Mouse (Mus musculus) hindbrain, embryonic 13.5 days (tissue): ENCODE results near the gene Enpp7. TPM values are rescaled to one million over a fixed set of nuclear protein-coding genes. Genes with fewer than 3 reads are reported as not detected.

Source experiments
- ATAC-seq: fragments of 200-750 bp; cut with Nextera tagmentation; 2 replicates; pipeline ENCODE4 v1.8.0; 2017; ENCODE audit warnings: moderate TSS enrichment; ENCODE audit not compliant: low FRiP score
- H3K27ac ChIP-seq: fragments of 300-500 bp; sonication (generic); 2 replicates; pipeline ENCODE4 v1.5.1; 2015; ENCODE audit warnings: inconsistent platforms, mild to moderate bottlenecking, moderate library complexity
- H3K27me3 ChIP-seq: fragments of 300-500 bp; sonication (generic); 2 replicates; pipeline ENCODE4 v1.6.1; 2015; ENCODE audit warnings: mild to moderate bottlenecking, inconsistent platforms
- H3K36me3 ChIP-seq: fragments of 300-500 bp; sonication (generic); 2 replicates; pipeline ENCODE4 v1.6.1; 2015; ENCODE audit warnings: mild to moderate bottlenecking, inconsistent platforms
- H3K4me1 ChIP-seq: fragments of 300-500 bp; sonication (generic); replicated peaks from 2 replicates; pipeline ENCODE4 v1.6.1; 2015; ENCODE audit warnings: inconsistent platforms
- H3K4me2 ChIP-seq: fragments of 300-500 bp; sonication (generic); 2 replicates; pipeline ENCODE4 v1.6.1; 2015; ENCODE audit warnings: inconsistent platforms, mild to moderate bottlenecking, moderate library complexity
- H3K4me3 ChIP-seq: fragments of 300-500 bp; sonication (generic); 2 replicates; pipeline ENCODE4 v1.5.1; 2015; ENCODE audit warnings: mild to moderate bottlenecking, inconsistent platforms
- H3K9ac ChIP-seq: fragments of 300-500 bp; sonication (generic); 2 replicates; pipeline ENCODE4 v1.6.1; 2015; ENCODE audit warnings: mild to moderate bottlenecking, inconsistent platforms
- H3K9me3 ChIP-seq: fragments of 300-500 bp; sonication (generic); 2 replicates; pipeline ENCODE4 v1.6.1; 2016; ENCODE audit warnings: inconsistent platforms
- WGBS: fragments of 180-500 bp; shearing (Covaris S2); methylation state at CpG from one replicate; pipeline ENCODE4 v1.1.7; 2015; 5-methylcytosine and 5-hydroxymethylcytosine counted together
- polyA plus RNA-seq: library from polyadenylated mRNA; unstranded; fragments of >200 nt; fragmentation: Nextera tagmentation; extraction: Ambion mirVana; gene quantifications from 2 replicates; pipeline ENCODE4 v1.2.1, GENCODE M21; 2015

The Enpp7 gene
- polyA plus RNA-seq, 1 experiment from 2014 or later = not detected

- ATAC-seq = no peak
- WGBS = 30% methylated on average over 22 of the region's 22 CpGs
- Histone ChIP-seq H3K27me3 (peaks cover 82% of the 10 kb centered on the region), H3K4me1 (peaks cover 80% of the 10 kb centered on the region), H3K4me2 (peak overlapping the region; percentile 80; the same call in 1 of the 2 replicates), H3K4me3 (peak overlapping the region; percentile 11; the same call in 1 of the 2 replicates), H3K9me3 (no peaks in the 10 kb centered on the region), H3K9ac (peak overlapping the region; percentile 89), H3K36me3 (peaks cover 7% of the 10 kb centered on the region), H3K27ac (no peak overlapping the region)
Measured at GRCm38 (mm10) chr11:119038744-119039484, 50.9 kb downstream of the Enpp7 start.

GRCm38 (mm10) chr11:119039732-119040512 is 51.9 kb downstream of the Enpp7 start:
- H3K36me3 ChIP-seq = peaks cover 7% of the 10 kb centered on the region
- H3K4me3 ChIP-seq = peak overlapping the region; percentile 74
- 5% methylated on average over 21 of the region's 21 CpGs for WGBS
- H3K4me2 ChIP-seq = peak overlapping the region; percentile 80
- H3K9ac ChIP-seq = peak overlapping the region; percentile 89
- no peak for ATAC-seq
- H3K27ac ChIP-seq = peak overlapping the region; percentile 91
- no peaks in the 10 kb centered on the region for H3K9me3 ChIP-seq
- peaks cover 82% of the 10 kb centered on the region for H3K27me3 ChIP-seq
- peaks cover 78% of the 10 kb centered on the region for H3K4me1 ChIP-seq

GRCm38 (mm10) chr11:119040600-119041324 is 52.8 kb downstream of the Enpp7 start, which contains the start of gene Cbx8:
Gene Cbx8 (minus strand): TSS chr11:119040969.
- Histone ChIP-seq H3K4me3 (peak within 1 kb of the TSS; percentile 74), H3K27me3 (peaks cover 82% of the 10 kb centered on the region), H3K9ac (peak within 1 kb of the TSS; percentile 89), H3K4me2 (peak within 1 kb of the TSS; percentile 86), H3K27ac (peak within 1 kb of the TSS; percentile 94), H3K36me3 (peaks cover 7% of the 10 kb centered on the region), H3K4me1 (peaks cover 73% of the 10 kb centered on the region), H3K9me3 (no peaks in the 10 kb centered on the region)
- peak; percentile 90 for ATAC-seq
- under 1% methylated on average over 58 of the region's 63 CpGs for WGBS

GRCm38 (mm10) chr11:119041325-119041716 is 53.3 kb downstream of the Enpp7 start:
- Histone ChIP-seq H3K27ac (peak overlapping the region; percentile 94), H3K27me3 (peaks cover 82% of the 10 kb centered on the region), H3K4me2 (peak overlapping the region; percentile 86), H3K9ac (peak overlapping the region; percentile 85), H3K4me3 (peak overlapping the region; percentile 74), H3K36me3 (peaks cover 7% of the 10 kb centered on the region), H3K4me1 (peaks cover 69% of the 10 kb centered on the region), H3K9me3 (no peaks in the 10 kb centered on the region)
- peak; percentile 67 for ATAC-seq
- under 1% methylated on average over 31 of the region's 31 CpGs for WGBS

GRCm38 (mm10) chr11:119041750-119042465 is 53.9 kb downstream of the Enpp7 start:
- Histone ChIP-seq H3K4me3 (peak overlapping the region; percentile 74), H3K27ac (peak overlapping the region; percentile 94; the same call in 1 of the 2 replicates), H3K27me3 (peaks cover 84% of the 10 kb centered on the region), H3K4me1 (peaks cover 70% of the 10 kb centered on the region), H3K9me3 (no peaks in the 10 kb centered on the region), H3K4me2 (peak overlapping the region; percentile 86), H3K9ac (peak overlapping the region; percentile 85), H3K36me3 (peaks cover 7% of the 10 kb centered on the region)
- ATAC-seq = peak; percentile 3
- WGBS = under 1% methylated on average over 31 of the region's 31 CpGs

Other genes starting within 250 kb of the Enpp7 start
- 54.3 and 55.2 TPM in 2 replicates for gene Rbfox3, start 76.6 kb upstream of the Enpp7 start, polyA plus RNA-seq
- gene Cbx2, start 34.8 kb downstream of the Enpp7 start, polyA plus RNA-seq = 20.3 and 24.2 TPM in 2 replicates
- gene Cbx8, start 52.8 kb downstream of the Enpp7 start, polyA plus RNA-seq = 10.0 and 11.1 TPM in 2 replicates
- gene Cbx4, start 98.0 kb downstream of the Enpp7 start, polyA plus RNA-seq = 14.1 and 15.8 TPM in 2 replicates
- 57.4 and 61.1 TPM in 2 replicates for gene Tbc1d16, start 240.3 kb downstream of the Enpp7 start, polyA plus RNA-seq
- gene Ccdc40, start 240.4 kb downstream of the Enpp7 start, polyA plus RNA-seq = 14.6 and 18.0 TPM in 2 replicates